Mouse (Mus musculus) urinary bladder, postnatal 0 days (tissue): Measurements from ENCODE around the gene Gm10334. TPM values are rescaled to one million over a fixed set of nuclear protein-coding genes. Genes with fewer than 3 reads are reported as not detected.

ENCODE experiments used
- polyA plus RNA-seq: library from polyadenylated mRNA; unstranded; fragments of >200 nt; fragmentation: Nextera tagmentation; extraction: Ambion mirVana; gene quantifications from 2 replicates; pipeline ENCODE4 v1.2.1, GENCODE M21; 2015

Gene Gm10334
- polyA plus RNA-seq = not detected in 2 replicates

GRCm38 (mm10) chr6:41446045-41446444 lies at the start of gene Gm10334:
Gm10334 (minus strand) TSS chr6:41446145.

GRCm38 (mm10) chr6:41458632-41459031 lies 12.7 kb upstream of the Gm10334 start, which contains the start of gene Prss1:
Prss1 (plus strand) TSS chr6:41458932.

Other genes starting within 250 kb of the Gm10334 start
- not detected in 2 replicates for gene Try4, start 143.9 kb downstream of the Gm10334 start, polyA plus RNA-seq
- not detected in 2 replicates for gene Try5, start 129.3 kb downstream of the Gm10334 start, polyA plus RNA-seq
- gene Try10, start 92.0 kb downstream of the Gm10334 start, polyA plus RNA-seq = not detected in 2 replicates
- not detected in 2 replicates for gene Prss3, start 68.5 kb downstream of the Gm10334 start, polyA plus RNA-seq
- not detected in 2 replicates for gene Gm5771, start 53.8 kb downstream of the Gm10334 start, polyA plus RNA-seq
- gene Prss1, start 12.8 kb upstream of the Gm10334 start, polyA plus RNA-seq = not detected in 2 replicates
- not detected in 2 replicates for gene Prss2, start 75.6 kb upstream of the Gm10334 start, polyA plus RNA-seq
- 4.4 and 4.6 TPM in 2 replicates for gene Ephb6, start 159.3 kb upstream of the Gm10334 start, polyA plus RNA-seq
- 0.12 and 0.24 TPM in 2 replicates for gene Trpv6, start 190.3 kb upstream of the Gm10334 start, polyA plus RNA-seq
- not detected in 2 replicates for gene Trpv5, start 234.6 kb upstream of the Gm10334 start, polyA plus RNA-seq
- gene Llcfc1, start 238.3 kb upstream of the Gm10334 start, polyA plus RNA-seq = not detected in 2 replicates